Mouse (Mus musculus) layer of hippocampus, postnatal 14 days (tissue): ENCODE results near the gene Cypt2. TPM values are rescaled to one million over a fixed set of nuclear protein-coding genes. Genes with fewer than 3 reads are reported as not detected.
"Not testable (repeated sequence)": the region's sequence is repeated elsewhere in the genome, so short reads cannot be mapped to it uniquely, and the experiment has no call there.

ENCODE experiments used
- DNase-seq, 2 experiments: peaks; one replicate each; pipeline ENCODE4 v3.0.0; 2021 to 2022; ENCODE audit warnings: low spot score in 2 of 2, mixed read lengths in 1 of 2
- long read RNA-seq, 2 experiments: library from polyadenylated mRNA; stranded (forward); transcript quantifications; one replicate each; pipeline ENCODE4 v2.0.0; 2021
- total RNA-seq, 2 experiments: library from RNA; stranded (reverse); gene quantifications; 2 replicates each; pipeline ENCODE4 v1.2.3; 2021

Gene Cypt2
- total RNA-seq, result not detected
- long read RNA-seq, experiment 1, result 0 reads
- long read RNA-seq, experiment 2, result 0 reads

DNA sequence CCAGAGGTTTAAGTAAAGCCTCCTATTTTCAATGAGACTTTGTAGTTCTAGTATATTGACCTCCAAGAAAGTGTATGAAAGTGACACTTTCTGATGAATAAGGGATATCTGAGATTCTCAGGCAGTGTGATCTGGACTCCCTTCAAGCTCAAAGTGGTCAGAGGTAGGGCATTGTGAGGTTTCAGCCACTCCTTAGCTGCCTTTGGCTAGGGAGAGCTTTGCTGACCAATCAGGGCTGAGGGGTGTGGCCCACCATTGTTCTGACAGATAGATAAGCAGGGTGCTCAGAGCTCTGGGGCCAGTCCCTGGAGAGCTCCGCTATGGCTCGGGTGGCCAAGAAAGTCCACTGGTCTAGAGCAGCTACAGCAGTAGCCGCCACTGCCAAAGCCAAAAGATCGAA is at the start of gene Cypt2:
TSS of gene Cypt2 (plus strand) at position 301 of the 400 bp plus-strand sequence.
- DNase-seq, result not testable (repeated sequence)

- no peak for DNase-seq
Observed at GRCm38 (mm10) chrX:105546234-105546633, 46.7 kb downstream of the Cypt2 start.
